Mouse (Mus musculus) B cell, adult 2 months (primary cell): ENCODE measurements around the gene Islr.

ENCODE experiments used
- DNase-seq, 2 experiments: peaks; one replicate each; pipeline ENCODE4 v3.0.0; 2022

Islr gene

GRCm38 (mm10) chr9:58220218-58220903 is 16.3 kb upstream of the Islr start:
- peak; percentile 69 to 70 for DNase-seq

- DNase-seq = no peak
Measured at GRCm38 (mm10) chr9:58218539-58218938, 14.4 kb upstream of the Islr start.

GRCm38 (mm10) chr9:58216402-58216801 is 12.3 kb upstream of the Islr start:
- peak; percentile 39 to 42 for DNase-seq

- DNase-seq = no peak
Measured at GRCm38 (mm10) chr9:58214519-58215180, 10.5 kb upstream of the Islr start.

- no peak for DNase-seq
Measured at GRCm38 (mm10) chr9:58213865-58214264, 9.8 kb upstream of the Islr start.

- no peak for DNase-seq
Measured at GRCm38 (mm10) chr9:58213377-58213776, 9.3 kb upstream of the Islr start.

GRCm38 (mm10) chr9:58210304-58210627 is 6.2 kb upstream of the Islr start:
- no peak for DNase-seq

GRCm38 (mm10) chr9:58209462-58210303 is 5.6 kb upstream of the Islr start:
- DNase-seq = no peak

GRCm38 (mm10) chr9:58206013-58206412 is 1.9 kb upstream of the Islr start:
- DNase-seq = no peak

GRCm38 (mm10) chr9:58204448-58205000 is 418 bp upstream of the Islr start:
- DNase-seq = peak; percentile 94 to 95

- no peak for DNase-seq
Measured at GRCm38 (mm10) chr9:58202676-58203453, 1.2 kb downstream of the Islr start.

GRCm38 (mm10) chr9:58201861-58202549 is 2.1 kb downstream of the Islr start:
- DNase-seq = peak in 1 of 2 experiments; percentile 23

- DNase-seq = peak in 1 of 2 experiments; percentile 23
Measured at GRCm38 (mm10) chr9:58201091-58201842, 2.8 kb downstream of the Islr start.

GRCm38 (mm10) chr9:58200270-58201090 is 3.6 kb downstream of the Islr start:
- no peak for DNase-seq

GRCm38 (mm10) chr9:58199381-58200269 is 4.5 kb downstream of the Islr start:
- DNase-seq = peak in 1 of 2 experiments; percentile 44

GRCm38 (mm10) chr9:58198801-58199371 is 5.2 kb downstream of the Islr start:
- peak; percentile 60 to 65 for DNase-seq

- peak; percentile 76 to 77 for DNase-seq
Measured at GRCm38 (mm10) chr9:58197781-58198701, 6.1 kb downstream of the Islr start.
